Mouse (Mus musculus) E14TG2a.4 (cell line): Measurements from ENCODE around the gene Cchcr1.

ENCODE experiments used
- CTCF ChIP-seq: conservative IDR thresholded peaks from 2 replicates; pipeline ENCODE4 v1.5.1; 2014; ENCODE audit warnings: low read length
- NANOG ChIP-seq: IDR thresholded peaks from 2 replicates; pipeline ENCODE4 v1.6.1; 2014; ENCODE audit warnings: borderline replicate concordance, low read length, mixed read lengths
- POU5F1 ChIP-seq: IDR thresholded peaks from 2 replicates; pipeline ENCODE4 v1.6.1; 2014; ENCODE audit warnings: low read length, borderline replicate concordance

GRCm38 (mm10) chr17:35569091-35569944 lies 52.4 kb downstream of the Cchcr1 start:
- no peak for TF ChIP-seq CTCF
- TF ChIP-seq NANOG: no peak
- no peak for TF ChIP-seq POU5F1
